Mouse (Mus musculus) activated CD4-positive, CD25-positive, alpha-beta regulatory T cell, adult 9 weeks (primary cell): Measurements from ENCODE around the gene Gpi1. TPM values are rescaled to one million over a fixed set of nuclear protein-coding genes. Genes with fewer than 3 reads are reported as not detected.

Source experiments
- polyA plus RNA-seq: library from polyadenylated mRNA; unstranded; fragments of 100-300 nt; shearing (Covaris generic); gene quantifications from one replicate; pipeline ENCODE4 v1.2.1, GENCODE M21; 2017

Gpi1 gene
- 380 TPM for polyA plus RNA-seq

GRCm38 (mm10) chr7:34230116-34230515 is at the start of gene Gpi1:
Gene Gpi1, minus strand, starts transcription at chr7:34230336.

GRCm38 (mm10) chr7:34250738-34251137 is 20.6 kb upstream of the Gpi1 start, which contains the start of gene Gm6096:
Gene Gm6096, plus strand, starts transcription at chr7:34251038.

GRCm38 (mm10) chr7:34196132-34197128 is 33.7 kb downstream of the Gpi1 start, which contains the start of gene Pdcd2l:
Gene Pdcd2l, minus strand, starts transcription at chr7:34196661.

GRCm38 (mm10) chr7:34169454-34169853 is 60.7 kb downstream of the Gpi1 start, which contains the start of gene Uba2:
Gene Uba2, minus strand, starts transcription at chr7:34169599.

Other genes starting within 250 kb of the Gpi1 start
- gene Scgb2b27, start 216.4 kb downstream of the Gpi1 start, polyA plus RNA-seq, result not detected
- gene Scgb1b27, start 208.9 kb downstream of the Gpi1 start, polyA plus RNA-seq, result not detected
- gene Scgb1b30, start 134.9 kb downstream of the Gpi1 start, polyA plus RNA-seq, result not detected
- not detected for gene Wtip, start 97.1 kb downstream of the Gpi1 start, polyA plus RNA-seq
- 154 TPM for gene Uba2, start 60.7 kb downstream of the Gpi1 start, polyA plus RNA-seq
- 47.5 TPM for gene Pdcd2l, start 33.7 kb downstream of the Gpi1 start, polyA plus RNA-seq
- gene Gm6096, start 20.7 kb upstream of the Gpi1 start, polyA plus RNA-seq, result not detected
- gene 4931406P16Rik, start 83.2 kb upstream of the Gpi1 start, polyA plus RNA-seq, result 36.6 TPM
- gene Lsm14a, start 163.0 kb upstream of the Gpi1 start, polyA plus RNA-seq, result 35.3 TPM